Mouse (Mus musculus): ENCODE measurements around the gene Nuak1.

Gene Nuak1

DNA sequence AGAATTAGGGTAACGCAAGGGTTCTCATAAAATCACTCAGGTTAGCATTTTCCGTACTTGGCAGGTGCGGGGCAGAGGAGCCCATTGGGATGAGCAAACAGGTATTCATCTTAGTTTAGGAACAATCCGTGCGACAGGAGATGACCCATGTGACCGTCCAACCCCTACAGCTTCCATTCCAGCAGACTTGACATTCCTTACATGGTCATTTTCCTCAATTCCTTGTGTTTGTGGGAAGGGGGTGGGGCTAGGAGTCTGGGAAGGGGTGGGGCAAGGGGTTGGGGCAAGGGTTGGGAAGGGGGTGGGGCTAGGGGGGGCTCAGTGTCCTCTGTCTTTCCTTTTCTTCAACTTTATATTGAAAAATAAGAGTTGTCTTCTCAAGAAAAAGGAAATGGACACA lies 6.3 kb upstream of the Nuak1 start:
- no peak for DNase-seq

DNA sequence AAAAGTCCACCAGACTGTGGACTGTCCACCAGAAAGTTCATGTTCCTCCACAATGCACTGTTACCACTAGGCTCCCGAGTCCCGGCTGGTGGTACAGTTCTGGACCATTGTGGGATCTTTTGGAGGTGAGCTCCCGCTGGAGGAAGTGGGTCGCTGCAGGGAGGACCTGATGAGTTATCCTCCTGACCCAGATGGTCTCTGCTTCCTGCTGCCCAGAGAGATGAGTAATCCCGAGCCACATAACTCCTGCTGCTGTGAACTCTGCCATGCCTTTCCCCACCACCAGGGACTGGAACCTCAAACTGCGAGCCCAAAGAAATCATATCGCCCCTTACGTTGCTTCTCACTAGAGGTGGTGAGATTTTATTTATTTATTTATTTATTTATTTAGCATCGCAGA lies 4.0 kb upstream of the Nuak1 start:
- DNase-seq = no peak

DNA sequence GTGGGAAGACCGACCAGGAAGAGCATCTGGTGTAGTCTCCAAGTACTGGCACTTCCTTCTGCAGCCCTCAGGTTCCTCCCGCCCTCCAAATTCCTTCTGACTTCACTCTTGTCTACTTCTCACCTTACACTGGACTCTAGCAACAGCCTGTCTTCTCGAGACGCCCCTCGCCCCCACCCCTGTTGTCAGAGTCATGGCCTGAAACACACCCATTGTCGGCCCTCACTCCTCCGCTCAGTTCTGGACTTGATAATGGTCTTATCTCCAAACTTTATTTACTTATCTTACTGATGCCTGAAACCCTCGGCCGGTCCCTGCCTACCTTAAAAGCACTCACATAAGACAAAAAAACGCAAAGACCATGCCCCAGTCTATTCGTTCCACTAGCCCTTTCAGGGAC lies 1.4 kb upstream of the Nuak1 start:
- DNase-seq = no peak

DNA sequence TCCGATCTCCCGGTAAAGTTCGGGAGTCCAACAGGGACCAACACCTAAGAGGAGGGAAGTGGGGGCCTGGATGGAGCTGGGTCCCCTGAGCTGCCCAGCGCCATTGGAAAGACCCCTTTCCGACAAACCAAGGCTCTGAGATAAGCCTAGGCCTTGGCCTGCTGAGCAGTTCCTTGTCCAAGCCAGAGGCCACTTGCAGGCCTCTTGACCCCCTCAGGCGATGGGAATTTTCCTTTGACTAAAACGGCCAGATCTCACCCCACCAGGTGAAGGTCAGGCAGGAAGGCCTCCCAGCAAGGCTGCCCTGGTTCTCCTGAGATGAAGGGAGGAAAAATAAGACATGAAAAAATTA lies 1.0 kb upstream of the Nuak1 start:
- DNase-seq = no peak

DNA sequence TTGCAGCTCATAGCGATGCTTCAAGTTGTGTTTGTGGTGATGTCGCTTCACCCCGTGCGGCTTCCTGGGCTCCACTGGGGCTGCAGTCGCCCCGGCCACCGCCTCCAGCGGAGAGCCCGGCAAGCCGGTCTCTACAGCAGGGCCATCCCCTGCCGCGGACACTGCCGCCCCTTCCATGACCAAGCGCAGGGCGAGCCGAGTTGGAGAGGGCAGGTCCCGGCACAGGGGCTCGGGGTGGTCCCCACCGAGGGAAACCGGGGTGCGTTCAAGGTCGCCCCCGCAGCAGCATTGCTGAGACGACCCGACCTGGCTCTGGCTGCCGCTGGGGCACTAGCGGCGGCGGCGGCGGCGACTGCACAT lies 236 bp downstream of the Nuak1 start:
- no peak for DNase-seq

DNA sequence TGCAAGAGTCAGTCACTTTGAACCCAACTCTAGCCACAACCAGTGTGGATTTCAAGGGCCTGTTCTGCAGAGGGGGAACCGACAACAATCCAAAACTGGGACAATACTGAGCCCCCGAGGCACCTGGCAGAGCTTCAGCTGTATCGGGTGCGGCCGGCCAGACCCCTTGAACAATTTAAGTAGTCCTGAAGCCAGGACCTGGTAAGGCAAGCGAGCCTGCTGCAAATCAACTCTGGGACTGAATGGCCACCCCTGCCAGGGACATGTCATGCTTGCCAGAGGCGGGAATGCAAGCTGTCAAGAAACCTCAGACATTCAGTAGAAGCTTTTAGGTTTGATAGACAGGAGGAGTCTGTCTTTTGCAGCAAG lies 1.2 kb downstream of the Nuak1 start:
- no peak for DNase-seq

DNA sequence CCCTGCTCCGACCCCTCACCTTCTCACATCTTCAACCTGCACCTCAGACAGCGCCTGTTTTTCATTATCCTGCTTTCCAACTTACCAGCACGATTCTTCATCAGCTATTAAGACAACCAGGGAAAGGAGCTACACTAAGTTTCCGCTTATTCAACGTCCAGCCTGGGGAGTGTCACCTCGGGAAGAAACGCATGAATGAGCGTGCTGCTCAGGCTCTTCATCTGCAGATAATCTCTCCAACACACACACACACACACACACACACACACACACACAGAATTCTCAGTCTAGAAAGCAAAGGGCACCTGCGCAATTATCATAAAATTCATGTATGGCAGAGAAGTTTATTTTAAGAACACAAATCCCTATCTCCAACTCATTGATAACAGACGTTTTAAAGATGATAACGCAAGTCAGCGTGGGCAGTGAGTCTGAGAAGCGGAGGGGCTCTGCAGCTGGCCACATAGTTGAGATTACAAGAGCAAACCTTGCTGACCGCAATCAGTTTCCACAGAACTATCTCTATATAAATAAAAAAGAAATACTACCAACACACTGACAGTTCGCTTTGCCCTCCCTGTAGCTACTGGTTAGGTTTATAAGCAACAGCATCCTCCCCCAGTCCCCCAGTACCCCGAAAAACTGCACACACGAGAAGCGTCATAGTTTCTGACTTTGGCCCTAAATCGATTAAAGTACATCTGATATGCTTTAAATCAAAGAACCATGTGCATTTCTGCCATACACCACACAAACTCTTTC lies 1.8 kb downstream of the Nuak1 start:
- no peak for DNase-seq

DNA sequence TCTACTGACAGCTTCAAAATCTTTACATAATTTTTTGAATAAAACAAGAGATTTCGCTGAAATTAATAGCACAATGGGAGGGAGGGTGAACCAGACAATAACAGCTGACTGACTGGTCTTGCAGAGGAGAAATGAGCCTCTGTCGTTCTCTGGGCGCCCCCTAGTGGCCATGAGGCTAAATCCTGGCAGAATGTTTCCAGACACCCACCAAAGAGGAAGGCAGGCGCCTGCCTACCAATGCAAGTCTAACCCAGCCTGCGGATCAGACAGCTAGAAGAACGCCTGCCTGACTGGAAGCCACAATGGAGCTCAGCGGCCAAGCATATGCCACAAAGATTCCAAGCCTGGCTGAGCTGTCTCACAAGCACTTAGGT lies 2.4 kb downstream of the Nuak1 start:
- DNase-seq = peak; percentile 99

DNA sequence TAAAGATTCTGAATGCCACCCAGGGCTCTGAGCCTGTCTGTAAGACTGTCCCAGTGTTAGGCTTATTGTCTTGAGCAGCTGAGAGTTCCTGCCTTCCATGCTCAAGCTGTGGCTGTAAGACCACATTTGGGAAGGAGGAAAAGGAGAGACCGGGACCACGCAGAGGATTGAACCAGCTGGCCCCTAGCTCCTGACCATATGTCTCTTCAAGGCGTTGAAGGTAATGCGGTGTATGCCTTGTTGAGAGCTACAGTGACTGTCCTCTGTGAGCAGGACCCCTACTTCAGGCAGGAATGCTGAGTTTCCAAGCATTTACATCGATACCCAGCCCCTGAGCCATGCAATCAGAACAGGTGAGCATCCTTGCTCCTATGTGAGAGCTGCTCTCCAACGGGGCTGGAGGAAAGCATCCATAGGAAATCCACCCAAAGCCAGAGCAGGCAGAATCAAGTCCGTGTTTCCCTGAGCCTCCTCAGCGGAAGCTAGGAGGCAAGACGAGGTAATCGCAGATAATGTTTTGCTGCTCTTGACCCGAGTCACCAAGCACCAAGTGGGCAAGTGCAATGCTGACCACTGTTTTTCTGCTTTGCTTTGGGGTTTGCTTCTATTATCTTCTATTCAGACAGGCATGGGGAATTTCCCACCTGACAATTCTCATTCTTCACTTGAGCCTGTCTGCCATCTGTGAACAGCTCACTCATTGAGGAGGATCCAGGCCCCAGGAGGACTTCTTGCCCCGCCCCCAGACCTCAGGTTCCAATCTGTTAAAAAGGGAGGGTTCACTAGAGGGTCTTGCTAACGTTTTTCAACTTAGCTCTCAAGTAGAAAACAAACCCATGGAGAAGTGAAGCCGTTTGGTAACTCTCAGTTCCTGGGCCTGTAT lies 3.0 kb downstream of the Nuak1 start:
- DNase-seq = no peak

DNA sequence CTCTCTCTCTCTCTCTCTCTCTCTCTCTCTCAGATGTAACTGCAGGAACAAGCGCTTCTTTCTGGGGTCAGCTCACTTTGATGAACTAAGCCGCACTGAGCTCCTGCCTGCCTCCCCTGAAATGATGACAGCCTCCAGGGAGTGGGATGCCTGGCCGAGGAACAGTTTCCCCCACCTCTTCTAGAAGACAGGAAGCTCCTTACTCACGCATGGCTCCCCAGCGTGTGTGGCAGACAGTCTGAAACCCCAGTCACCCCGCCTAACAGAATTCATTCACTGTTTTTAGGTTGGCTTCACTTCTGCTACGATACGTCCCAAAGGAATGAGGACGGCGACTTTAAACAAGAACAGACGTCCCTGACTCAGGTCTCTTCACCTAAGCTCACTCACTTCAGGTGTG lies 4.5 kb downstream of the Nuak1 start:
- DNase-seq = no peak

DNA sequence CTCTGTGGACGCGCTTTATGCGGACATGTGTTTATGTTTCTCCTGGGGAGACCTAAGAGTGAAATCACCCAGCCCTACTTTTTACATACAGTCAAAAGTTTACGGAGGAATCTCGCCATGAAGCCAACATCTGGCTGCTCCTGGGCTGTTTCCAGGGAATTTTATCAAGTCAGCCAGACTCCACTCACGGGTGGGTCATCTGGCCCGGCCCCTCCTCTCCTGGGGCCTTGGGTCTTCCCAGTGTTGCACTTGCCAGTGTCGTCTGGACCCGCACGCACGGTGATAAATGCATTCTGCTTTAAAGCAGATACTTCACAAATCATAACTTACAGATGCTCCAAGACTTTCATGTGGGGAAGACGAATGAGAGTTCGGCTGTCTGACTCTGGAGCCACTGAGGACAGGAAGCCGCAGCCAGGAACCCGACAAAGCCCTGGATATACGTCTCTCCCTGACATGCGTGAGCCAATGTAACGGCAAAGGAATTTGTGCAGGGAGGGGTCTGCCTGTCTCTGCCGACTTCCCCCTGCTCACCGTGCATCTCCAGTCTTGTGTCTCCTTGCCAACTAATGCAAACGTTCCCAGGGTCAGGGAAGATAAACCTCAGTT lies 7.1 kb downstream of the Nuak1 start:
- no peak for DNase-seq

DNA sequence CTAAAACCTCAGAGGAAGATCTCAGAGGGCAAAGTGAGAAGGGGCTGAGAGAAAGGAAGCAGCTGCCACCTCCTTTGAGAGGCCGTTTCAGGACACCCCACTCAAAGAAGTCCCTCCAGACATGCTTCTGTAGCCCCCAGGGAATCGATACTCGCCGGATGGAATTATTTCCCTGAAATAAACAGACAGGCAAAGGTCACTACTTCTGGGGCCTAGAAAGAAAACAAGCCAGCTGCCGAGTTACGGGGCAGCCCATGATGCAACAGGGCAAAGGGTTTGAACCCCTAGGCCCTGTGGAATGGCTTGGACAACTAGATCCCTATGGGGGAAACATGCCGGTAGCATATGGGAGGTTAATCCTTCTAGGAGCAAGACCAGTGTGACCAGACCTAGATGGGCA lies 16.0 kb downstream of the Nuak1 start:
- no peak for DNase-seq

DNA sequence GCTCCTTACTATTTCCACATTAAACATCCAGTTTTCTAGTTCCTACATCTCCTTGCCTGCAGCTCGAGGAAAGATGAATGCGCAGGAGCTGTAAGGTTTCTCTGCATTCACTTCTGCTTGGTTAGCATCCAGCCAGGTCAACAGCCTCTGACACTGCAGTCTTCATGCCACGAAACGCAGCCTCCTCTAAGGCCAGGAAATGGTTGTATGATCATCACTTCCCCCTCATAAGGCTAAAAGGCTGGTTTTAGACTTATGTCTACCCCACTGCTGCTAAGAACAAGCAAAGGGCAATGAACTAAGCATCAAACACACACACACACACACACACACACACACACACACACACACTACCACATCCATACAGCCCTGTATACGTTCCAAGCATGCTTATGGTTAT lies 16.5 kb downstream of the Nuak1 start:
- DNase-seq = no peak

DNA sequence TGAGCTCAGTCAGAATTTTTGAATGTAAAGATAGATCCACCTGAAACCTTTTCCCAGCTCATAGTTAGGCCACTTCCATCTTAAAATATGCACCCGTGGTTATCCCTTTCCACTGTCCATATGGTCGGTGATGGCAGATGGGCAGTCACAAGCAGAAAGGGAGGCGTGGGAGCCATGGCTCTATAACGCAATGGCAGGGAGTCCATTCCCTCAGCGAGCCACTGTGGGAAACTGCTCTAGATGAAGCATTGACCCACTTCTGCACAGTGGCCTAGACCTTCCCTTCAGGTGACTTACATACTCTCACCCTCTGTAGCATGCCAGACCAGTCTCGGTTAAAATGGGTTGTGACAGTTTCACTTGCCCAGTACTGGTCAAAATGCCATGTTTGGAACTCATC lies 19.8 kb downstream of the Nuak1 start:
- no peak for DNase-seq

DNA sequence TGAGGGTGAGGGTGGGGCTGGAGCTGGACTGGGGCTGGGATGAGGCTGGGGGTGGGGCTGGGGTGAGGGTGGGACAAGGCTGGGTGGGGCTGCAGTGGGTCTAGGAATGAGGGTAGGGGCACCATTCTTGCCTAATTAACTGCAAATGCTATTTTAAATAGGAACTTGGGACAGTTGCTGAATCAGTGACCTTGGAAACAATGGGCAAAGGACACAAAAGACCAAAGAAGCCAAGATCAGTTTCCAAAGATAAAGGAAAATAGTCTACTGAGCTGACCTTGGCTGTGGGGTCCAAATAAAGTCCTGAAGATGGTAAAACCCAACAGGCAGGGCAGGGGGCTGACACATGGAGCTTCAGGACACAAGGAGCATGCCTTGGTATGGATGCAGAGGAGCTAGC lies 22.0 kb downstream of the Nuak1 start:
- no peak for DNase-seq

DNA sequence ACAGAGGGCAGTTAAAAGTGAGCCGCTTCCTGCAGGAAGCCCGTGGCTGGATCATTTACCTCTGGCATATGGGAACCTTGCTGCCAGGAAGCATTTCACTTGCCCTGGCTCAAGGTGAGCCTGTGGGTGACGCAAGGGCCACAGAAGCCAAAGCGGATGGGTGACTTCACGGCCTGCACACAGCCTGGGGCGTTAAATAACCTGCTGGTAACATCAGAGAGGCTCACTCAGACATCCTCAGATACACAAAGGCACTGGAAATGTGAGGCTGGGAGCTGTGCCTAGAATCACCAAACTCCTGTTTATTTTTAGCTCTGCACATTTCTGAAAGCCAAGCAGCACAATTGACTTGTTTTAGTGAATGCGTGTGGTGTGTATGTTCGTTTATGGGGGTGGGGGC lies 23.6 kb downstream of the Nuak1 start:
- DNase-seq = no peak

DNA sequence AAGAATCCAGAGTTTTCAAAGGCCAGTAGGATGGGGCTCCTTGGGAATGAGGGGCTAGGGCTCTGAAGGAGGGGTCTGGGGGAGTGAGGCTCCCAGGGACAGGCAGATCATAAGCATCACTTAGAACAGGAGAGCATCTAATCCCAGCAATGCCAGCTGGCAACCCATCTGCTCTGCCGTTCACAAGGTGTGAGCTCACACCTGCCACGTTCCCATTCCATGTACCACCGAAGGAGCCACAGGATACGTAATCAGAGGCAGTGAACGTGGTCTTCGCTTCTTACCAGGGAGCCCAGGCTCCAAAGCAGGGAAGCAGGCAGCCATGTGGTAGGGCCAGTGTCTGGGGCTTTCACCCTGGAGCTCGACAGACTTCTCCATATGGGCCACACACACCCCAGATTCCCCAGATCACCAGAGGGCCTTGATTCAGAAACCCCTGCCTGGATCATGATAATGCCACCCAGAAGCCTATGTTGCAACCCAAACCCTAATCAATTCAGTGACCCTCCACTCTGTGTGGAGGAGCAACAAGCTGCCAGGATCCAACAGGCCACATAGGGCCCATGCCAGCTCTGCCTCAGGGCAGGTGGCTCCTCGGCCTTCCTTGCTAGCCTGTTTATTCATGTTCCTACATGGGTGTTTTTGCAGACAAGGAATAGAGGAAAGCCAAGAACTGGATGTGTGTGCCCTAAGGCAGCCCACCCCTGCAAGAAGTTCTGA lies 25.3 kb downstream of the Nuak1 start:
- no peak for DNase-seq

DNA sequence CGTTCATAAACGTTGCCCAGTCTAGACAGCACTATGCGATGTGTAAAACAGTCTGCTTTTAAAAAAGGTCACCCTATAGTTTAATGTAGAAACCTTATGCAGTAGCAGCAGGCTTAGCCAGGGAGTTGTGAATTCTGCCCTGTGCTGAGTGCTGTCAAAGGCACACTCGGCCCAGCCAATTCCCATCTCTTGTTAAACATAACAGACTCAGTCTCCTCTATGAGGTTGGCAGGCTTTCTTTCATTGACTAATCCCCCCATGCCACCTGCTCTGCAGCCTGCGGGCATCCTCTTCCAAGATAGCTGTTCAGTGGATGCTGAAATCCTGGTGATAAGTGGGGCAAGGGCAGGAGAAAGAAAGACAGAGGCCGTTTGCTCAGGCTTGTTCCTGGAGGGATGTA lies 27.1 kb downstream of the Nuak1 start:
- DNase-seq = no peak

DNA sequence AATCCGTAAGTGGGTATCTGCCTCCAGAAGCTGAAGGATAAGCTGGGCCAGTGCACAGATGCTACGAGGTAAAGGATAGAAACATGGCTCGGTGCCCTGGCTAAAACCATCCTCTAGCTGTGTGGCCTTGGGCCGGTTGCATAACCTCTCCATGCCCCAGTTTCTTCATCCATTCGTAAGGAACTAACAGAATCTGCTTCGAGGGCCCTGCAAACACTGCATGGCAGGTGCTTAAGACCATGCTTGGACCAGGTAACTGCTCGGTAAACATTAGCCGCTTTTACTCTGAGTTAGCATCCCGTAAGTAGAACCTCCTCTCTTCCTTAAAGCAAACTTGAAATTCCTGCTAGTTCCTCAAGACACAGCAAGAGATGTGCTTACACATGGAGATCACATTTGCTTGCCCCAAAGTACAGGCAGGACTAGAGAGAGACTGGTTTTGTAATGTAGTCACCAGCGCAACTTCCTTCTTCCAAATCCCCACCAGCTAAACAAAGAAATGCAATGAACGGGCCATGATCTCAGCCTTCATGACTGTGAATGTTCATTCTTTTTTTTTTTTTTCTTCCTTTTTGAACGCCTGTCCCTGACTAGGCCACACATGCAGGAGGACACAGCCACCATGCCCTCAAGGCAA lies 28.0 kb downstream of the Nuak1 start:
- peak; percentile 60 for DNase-seq

DNA sequence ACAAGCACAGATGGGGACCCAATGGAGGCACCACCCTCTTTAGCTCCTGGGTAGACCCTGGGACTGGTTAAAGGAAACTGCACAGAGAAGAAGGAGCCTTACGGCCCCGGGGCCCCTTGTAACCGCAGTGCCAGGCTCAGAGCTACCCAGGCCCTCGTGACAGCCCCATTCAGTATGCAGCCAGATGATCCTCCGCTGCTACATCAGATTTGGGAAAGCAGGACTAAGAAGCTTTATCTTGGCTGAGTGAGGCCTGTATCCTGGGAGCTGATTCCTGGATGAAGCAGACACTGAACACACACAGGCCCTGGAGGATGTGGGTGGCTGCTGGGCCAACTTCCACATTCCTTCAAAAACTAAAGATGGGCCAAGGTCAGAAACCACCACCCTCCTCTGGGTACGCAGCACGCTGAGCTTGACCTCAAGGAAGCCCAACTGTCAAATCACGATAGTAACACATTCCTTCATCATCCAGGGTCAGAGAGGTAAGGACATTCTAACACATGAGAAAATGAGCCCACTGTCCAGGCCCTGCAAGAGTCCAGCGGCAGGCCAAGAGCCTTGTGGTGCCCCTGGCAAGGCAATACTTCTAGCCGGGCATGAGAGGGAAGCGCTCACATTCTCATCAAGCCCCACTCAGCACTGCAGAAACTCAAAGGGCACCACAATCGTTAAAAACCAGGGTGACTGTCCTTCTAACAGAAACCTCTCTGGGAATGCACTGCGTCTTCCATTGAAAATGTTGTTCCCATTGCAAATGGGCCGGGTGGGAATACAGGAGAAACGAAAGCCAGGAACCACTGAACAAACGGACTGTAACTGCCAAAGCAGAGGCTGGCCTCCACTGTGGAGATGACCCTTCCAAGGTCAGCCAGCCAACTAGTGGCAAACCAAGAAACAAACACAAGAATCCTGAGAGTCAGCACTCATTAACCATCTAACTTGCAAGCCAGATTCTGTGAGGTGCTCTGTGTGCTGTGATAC lies 29.0 kb downstream of the Nuak1 start:
- no peak for DNase-seq

DNA sequence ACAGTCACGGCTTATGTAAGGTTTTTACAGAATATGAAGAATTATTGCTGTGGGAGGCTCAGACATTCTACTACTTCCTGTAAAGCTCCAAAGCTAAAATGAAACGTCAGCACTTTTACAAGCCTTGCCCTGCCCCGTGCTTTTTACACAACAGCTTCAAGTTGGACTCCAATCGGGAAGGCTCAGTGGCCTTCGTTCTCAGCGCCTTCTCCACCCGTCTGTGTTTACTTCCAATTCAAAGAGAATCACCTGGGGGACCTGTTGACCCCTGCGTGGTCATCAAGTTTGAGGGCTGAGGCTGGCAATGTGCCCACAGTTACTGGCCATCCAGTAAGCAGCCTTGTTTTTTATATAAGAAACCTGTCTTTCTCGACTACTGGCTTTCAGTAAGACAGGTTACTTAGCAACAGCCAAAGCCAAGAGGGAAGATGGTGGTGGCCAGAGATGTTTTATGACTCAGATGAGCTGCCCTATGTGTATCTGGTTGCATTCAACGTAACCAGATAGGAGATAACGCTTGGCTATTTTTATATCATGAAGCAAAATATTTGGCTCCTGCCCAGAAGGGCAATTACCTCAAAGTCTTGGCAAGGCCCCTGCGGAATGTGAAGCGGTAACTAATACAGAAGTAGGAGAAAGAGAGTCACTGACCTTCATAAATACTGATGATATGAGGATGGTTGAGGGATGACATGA lies 31.3 kb downstream of the Nuak1 start:
- DNase-seq = no peak
